Mouse (Mus musculus) limb, embryonic 11.5 days (tissue): ENCODE data around the gene Crk. TPM values are rescaled to one million over a fixed set of nuclear protein-coding genes. Genes with fewer than 3 reads are reported as not detected.
A peak's percentile ranks its signal among the peaks of the same experiment; 100 is the strongest.

Source experiments
- ATAC-seq: fragments of 200-750 bp; cut with Nextera tagmentation; 2 replicates; pipeline ENCODE4 v1.8.0; 2017; ENCODE audit warnings: low read depth; ENCODE audit not compliant: insufficient number of reproducible peaks, low FRiP score, low TSS enrichment
- DNase-seq: peaks from one replicate; pipeline ENCODE4 v3.0.0-alpha.2; 2015; ENCODE audit warnings: low spot score
- H3K27ac ChIP-seq: fragments of 300-500 bp; sonication (generic); replicated peaks from 2 replicates; pipeline ENCODE4 v1.5.1; 2014; ENCODE audit warnings: low read depth, mild to moderate bottlenecking, low read length
- H3K27me3 ChIP-seq: fragments of 300-500 bp; sonication (generic); 2 replicates; pipeline ENCODE4 v1.6.1; 2014; ENCODE audit warnings: mild to moderate bottlenecking, low read length, mixed read lengths; ENCODE audit not compliant: control insufficient read depth, insufficient read depth
- H3K36me3 ChIP-seq: fragments of 300-500 bp; sonication (generic); 2 replicates; pipeline ENCODE4 v1.6.1; 2014; ENCODE audit warnings: mild to moderate bottlenecking, low read length, moderate library complexity, mixed read lengths; ENCODE audit not compliant: control insufficient read depth, insufficient read depth
- H3K4me1 ChIP-seq: fragments of 300-500 bp; sonication (generic); 2 replicates; pipeline ENCODE4 v1.6.1; 2014; ENCODE audit warnings: low read length, mixed read lengths; ENCODE audit not compliant: control insufficient read depth, insufficient read depth
- H3K4me2 ChIP-seq: fragments of 300-500 bp; sonication (generic); 2 replicates; pipeline ENCODE4 v1.6.1; 2014; ENCODE audit warnings: low read depth, mild to moderate bottlenecking, moderate library complexity; ENCODE audit not compliant: severe bottlenecking
- H3K4me3 ChIP-seq: fragments of 300-500 bp; sonication (generic); 2 replicates; pipeline ENCODE4 v1.5.1; 2014; ENCODE audit warnings: low read depth, low read length
- H3K9ac ChIP-seq: fragments of 300-500 bp; sonication (generic); 2 replicates; pipeline ENCODE4 v1.6.1; 2014; ENCODE audit warnings: mild to moderate bottlenecking, low read length
- H3K9me3 ChIP-seq: fragments of 300-500 bp; sonication (generic); 2 replicates; pipeline ENCODE4 v1.6.1; 2016; ENCODE audit warnings: low read length; ENCODE audit not compliant: control insufficient read depth
- WGBS: fragments of 180-500 bp; shearing (Covaris S2); extraction: QIAGEN DNeasy Blood & Tissue Kit; methylation state at CpG from one replicate; pipeline ENCODE4 v1.1.7; 2014; 5-methylcytosine and 5-hydroxymethylcytosine counted together
- polyA plus RNA-seq: library from polyadenylated mRNA; unstranded; fragments of >200 nt; fragmentation: Nextera tagmentation; extraction: Ambion mirVana; gene quantifications from 2 replicates; pipeline ENCODE4 v1.2.1, GENCODE M21; 2014

The Crk gene
- 107 and 110 TPM in 2 replicates for polyA plus RNA-seq

DNA sequence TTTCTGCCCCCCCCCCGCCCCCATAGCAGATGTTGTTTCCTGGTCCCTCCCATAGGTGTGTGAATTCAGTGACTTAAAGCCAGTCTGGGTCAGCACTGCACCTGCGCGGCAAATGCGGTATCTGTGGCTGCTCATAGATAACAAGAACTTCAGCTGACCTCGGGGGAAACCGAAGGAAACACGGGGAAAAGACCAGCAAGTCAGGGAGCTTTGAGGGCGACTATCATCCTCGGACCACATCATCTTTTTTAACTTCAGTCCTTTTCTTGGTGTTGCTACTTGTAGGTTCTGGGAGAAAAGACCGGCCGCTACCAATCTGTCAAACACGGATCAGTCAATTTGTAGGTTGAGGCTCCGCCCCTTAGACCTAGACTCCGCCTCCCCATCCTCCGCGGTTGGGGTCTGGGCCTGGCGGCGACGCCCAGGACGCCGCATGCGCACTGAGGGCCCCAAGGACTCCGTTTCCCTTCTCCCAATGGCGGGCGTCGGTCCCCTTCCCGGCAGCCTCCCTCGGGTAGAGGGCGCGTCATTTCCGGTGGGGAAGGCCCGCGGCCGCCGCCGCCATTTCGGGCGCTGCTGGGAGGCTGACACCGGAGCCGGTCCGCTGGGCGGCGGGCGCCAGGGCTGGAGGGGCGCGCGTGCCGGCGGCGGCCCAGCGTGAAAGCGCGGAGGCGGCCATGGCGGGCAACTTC is at the start of gene Crk:
Gene Crk (plus strand): TSS at position 513 of the 692 bp plus-strand sequence.
- WGBS = under 1% methylated on average over 55 of the region's 55 CpGs
- no peaks in the 10 kb centered on the region for H3K9me3 ChIP-seq
- ATAC-seq (peak; percentile 95), DNase-seq (peak; percentile 98)
- H3K27me3 ChIP-seq = no peaks in the 10 kb centered on the region
- H3K36me3 ChIP-seq = peaks cover 3% of the 10 kb centered on the region; the same call in 1 of the 2 replicates
- H3K4me1 ChIP-seq = peaks cover 6% of the 10 kb centered on the region
- peak within 1 kb of the TSS; percentile 99 for H3K4me3 ChIP-seq
- H3K27ac ChIP-seq = peak within 1 kb of the TSS; percentile 84
- peak within 1 kb of the TSS; percentile 74 for H3K4me2 ChIP-seq
- peak within 1 kb of the TSS; percentile 90 for H3K9ac ChIP-seq

DNA sequence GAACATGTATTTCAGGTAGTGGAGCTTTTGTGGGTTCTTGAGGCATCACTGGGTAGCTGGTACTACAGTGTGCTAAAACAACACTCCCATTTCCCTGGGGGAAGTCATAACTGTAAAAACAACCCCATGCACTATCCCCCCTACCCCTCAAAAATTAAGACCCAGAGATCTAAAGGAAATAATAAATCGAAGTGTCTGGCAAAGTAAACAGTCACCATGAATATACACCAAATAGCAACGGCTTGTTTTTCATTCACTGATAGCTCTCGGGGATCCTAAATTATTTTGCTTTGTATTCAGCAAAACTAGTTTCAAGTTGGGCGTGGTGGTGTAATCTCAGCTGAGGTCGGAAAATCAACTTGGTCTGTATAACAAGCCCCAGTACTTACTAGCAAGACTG is 49.0 kb upstream of the Crk start:
- peak overlapping the region; percentile 84 for H3K4me2 ChIP-seq
- H3K4me1 ChIP-seq = peaks cover 3% of the 10 kb centered on the region; the same call in 1 of the 2 replicates
- H3K27me3 ChIP-seq = no peaks in the 10 kb centered on the region
- H3K4me3 ChIP-seq = peak overlapping the region; percentile 59
- H3K9me3 ChIP-seq = no peaks in the 10 kb centered on the region
- peak overlapping the region; percentile 67 for H3K9ac ChIP-seq
- 20% methylated on average over 5 of the region's 5 CpGs for WGBS
- peaks cover 6% of the 10 kb centered on the region; the same call in 1 of the 2 replicates for H3K36me3 ChIP-seq
- DNase-seq (no peak), ATAC-seq (no peak)
- peak overlapping the region; percentile 57 for H3K27ac ChIP-seq

DNA sequence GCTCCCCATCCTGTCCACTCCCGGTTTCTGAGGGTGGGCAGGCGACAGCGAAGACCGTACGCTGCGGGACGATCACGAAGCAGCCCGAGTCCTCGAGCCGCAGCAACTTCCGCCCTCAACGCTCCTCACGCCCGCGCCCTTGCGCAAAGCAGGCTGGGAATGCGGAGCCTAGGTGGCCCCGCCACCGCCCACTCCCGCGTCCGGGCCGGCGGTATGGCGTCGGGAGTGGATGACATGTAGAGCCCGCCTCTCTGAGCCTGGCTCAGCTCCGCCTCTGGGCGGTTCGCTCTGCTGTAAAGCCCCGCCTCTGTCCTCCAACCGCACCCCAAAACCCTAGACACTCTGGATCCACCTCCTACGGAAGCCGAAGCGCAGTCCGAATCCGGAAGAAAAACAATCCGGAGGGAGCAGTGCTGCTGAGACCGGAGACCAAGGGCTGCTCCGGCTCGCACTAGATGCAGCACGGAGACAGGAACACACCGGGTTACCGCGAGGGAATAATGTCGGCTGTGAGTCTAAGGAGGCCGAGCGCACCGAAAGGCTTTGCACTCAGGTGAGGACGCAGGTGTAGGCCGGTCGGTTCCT is 48.3 kb upstream of the Crk start, which contains the start of gene Inpp5k:
Gene Inpp5k (plus strand): TSS at position 344 of the 585 bp plus-strand sequence.
- Histone ChIP-seq H3K9ac (peak within 1 kb of the TSS; percentile 67), H3K9me3 (no peaks in the 10 kb centered on the region), H3K27me3 (no peaks in the 10 kb centered on the region), H3K4me1 (peaks cover 6% of the 10 kb centered on the region), H3K4me3 (peak within 1 kb of the TSS; percentile 59), H3K27ac (peak within 1 kb of the TSS; percentile 57), H3K36me3 (peaks cover 4% of the 10 kb centered on the region; the same call in 1 of the 2 replicates), H3K4me2 (peak within 1 kb of the TSS; percentile 84)
- DNase-seq (peak; percentile 94), ATAC-seq (peak; percentile 96)
- WGBS = under 1% methylated on average over 53 of the region's 53 CpGs

DNA sequence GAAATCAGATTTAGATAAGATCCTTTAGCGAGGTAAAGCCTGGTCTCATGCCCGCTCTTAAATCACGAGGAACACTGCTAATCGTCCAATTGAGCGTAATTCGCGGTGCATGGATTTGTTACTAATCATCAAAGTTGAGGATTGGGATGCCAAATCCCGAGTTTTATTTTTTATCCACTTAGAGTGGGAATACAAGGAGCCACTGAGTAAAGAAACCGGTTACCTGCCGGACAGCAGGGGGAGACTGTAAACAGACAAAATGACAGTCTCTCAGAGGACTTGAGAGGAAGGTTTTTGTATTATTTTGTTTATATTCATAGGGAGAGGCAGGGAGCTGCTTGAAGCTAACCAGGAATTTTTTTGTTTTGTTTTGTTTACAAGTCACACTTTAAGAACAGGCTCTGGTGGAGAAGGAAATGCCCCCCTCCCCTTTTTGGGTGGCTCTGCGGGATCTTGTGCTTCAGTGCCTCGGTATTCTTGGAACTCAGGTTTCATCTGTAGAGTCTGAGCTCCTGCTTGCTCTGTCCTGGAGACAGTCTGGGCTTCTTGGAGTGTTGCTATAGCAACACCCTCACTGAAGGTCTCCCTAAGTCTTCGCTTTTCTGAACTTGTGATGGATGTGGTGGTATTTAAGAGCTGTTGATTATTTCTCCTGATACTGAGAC is 47.4 kb upstream of the Crk start:
- peak overlapping the region; percentile 64 for H3K9ac ChIP-seq
- H3K4me3 ChIP-seq = peak overlapping the region; percentile 59
- peaks cover 6% of the 10 kb centered on the region for H3K4me1 ChIP-seq
- WGBS = 15% methylated on average over 13 of the region's 13 CpGs
- no peak for ATAC-seq
- H3K36me3 ChIP-seq = peaks cover under 1% of the 10 kb centered on the region; the same call in 1 of the 2 replicates
- no peak overlapping the region for H3K27ac ChIP-seq
- H3K27me3 ChIP-seq = no peaks in the 10 kb centered on the region
- H3K4me2 ChIP-seq = peak overlapping the region; percentile 84
- no peaks in the 10 kb centered on the region for H3K9me3 ChIP-seq
- no peak for DNase-seq

DNA sequence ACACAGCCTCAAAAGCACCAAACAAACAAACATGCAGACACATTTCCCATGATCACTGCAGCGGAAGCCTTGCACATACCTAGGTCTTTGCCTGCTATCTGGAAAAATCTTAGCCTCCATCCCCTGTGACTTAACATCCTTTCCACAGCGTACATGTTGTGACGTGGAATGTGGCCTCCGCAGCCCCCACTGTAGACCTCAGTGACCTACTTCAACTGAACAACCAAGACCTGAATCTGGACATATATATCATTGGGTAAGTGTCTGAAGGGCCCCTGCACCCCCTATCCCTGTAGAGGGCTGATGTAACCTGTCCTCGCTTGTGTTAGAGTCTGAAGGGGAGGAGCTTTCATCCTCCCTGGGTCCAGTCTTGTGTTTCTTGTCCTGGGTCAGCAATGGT is 46.1 kb upstream of the Crk start:
- H3K9ac ChIP-seq = no peak overlapping the region
- H3K9me3 ChIP-seq = no peaks in the 10 kb centered on the region
- no peak overlapping the region for H3K4me2 ChIP-seq
- H3K4me3 ChIP-seq = no peak overlapping the region
- DNase-seq (no peak), ATAC-seq (no peak)
- 96% methylated on average over 5 of the region's 5 CpGs for WGBS
- no peaks in the 10 kb centered on the region for H3K27me3 ChIP-seq
- no peak overlapping the region for H3K27ac ChIP-seq
- peaks cover 6% of the 10 kb centered on the region for H3K4me1 ChIP-seq
- no peaks in the 10 kb centered on the region for H3K36me3 ChIP-seq

GRCm38 (mm10) chr11:75634801-75635200 is 44.3 kb upstream of the Crk start:
- Histone ChIP-seq H3K36me3 (no peaks in the 10 kb centered on the region), H3K4me1 (peaks cover 6% of the 10 kb centered on the region), H3K27ac (no peak overlapping the region), H3K4me2 (no peak overlapping the region), H3K9me3 (no peaks in the 10 kb centered on the region), H3K9ac (no peak overlapping the region), H3K4me3 (no peak overlapping the region), H3K27me3 (no peaks in the 10 kb centered on the region)
- 87% methylated on average over 3 of the region's 3 CpGs for WGBS
- no peak for ATAC-seq
- DNase-seq = no peak

- Histone ChIP-seq H3K9me3 (no peaks in the 10 kb centered on the region), H3K4me3 (no peak overlapping the region), H3K27me3 (no peaks in the 10 kb centered on the region), H3K36me3 (no peaks in the 10 kb centered on the region), H3K4me2 (no peak overlapping the region), H3K27ac (no peak overlapping the region), H3K9ac (no peak overlapping the region), H3K4me1 (peaks cover 6% of the 10 kb centered on the region)
- DNase-seq (no peak), ATAC-seq (no peak)
- WGBS = 69% methylated on average over 11 of the region's 11 CpGs
Observed at GRCm38 (mm10) chr11:75635315-75635714, 43.7 kb upstream of the Crk start.

DNA sequence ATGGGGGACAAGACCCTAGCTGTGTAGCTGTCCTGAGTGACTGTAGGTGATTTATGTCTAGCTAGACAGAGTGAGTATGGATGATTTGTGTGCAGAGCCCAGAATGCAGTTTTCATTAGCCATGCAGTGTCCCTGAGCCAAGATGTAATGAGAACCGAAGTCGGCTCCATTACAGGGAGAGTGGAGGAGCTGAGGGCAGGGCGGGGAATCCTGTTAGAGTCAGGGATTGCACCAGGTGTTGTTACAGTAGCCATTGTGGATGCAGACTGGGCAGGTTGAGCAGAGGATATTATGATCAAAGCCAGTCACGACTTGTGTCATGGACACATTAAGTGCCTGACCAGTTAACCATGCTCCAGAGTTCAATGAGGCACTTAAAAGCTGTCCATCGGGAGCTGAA is 35.7 kb upstream of the Crk start:
- H3K36me3 ChIP-seq = no peaks in the 10 kb centered on the region
- 85% methylated on average over 5 of the region's 5 CpGs for WGBS
- H3K4me2 ChIP-seq = no peak overlapping the region
- ATAC-seq = no peak
- H3K27me3 ChIP-seq = no peaks in the 10 kb centered on the region
- no peak overlapping the region for H3K4me3 ChIP-seq
- H3K4me1 ChIP-seq = no peaks in the 10 kb centered on the region
- no peaks in the 10 kb centered on the region for H3K9me3 ChIP-seq
- no peak for DNase-seq
- no peak overlapping the region for H3K27ac ChIP-seq
- no peak overlapping the region for H3K9ac ChIP-seq
